Mouse (Mus musculus): ENCODE measurements around the gene Plcd3. TPM values are rescaled to one million over a fixed set of nuclear protein-coding genes. Genes with fewer than 3 reads are reported as not detected.
A peak's percentile ranks its signal among the peaks of the same experiment; 100 is the strongest.

Plcd3 gene
- total and polyA plus RNA-seq, 3 experiments: 7.1 to 24.3 (median 11.3) TPM

DNA sequence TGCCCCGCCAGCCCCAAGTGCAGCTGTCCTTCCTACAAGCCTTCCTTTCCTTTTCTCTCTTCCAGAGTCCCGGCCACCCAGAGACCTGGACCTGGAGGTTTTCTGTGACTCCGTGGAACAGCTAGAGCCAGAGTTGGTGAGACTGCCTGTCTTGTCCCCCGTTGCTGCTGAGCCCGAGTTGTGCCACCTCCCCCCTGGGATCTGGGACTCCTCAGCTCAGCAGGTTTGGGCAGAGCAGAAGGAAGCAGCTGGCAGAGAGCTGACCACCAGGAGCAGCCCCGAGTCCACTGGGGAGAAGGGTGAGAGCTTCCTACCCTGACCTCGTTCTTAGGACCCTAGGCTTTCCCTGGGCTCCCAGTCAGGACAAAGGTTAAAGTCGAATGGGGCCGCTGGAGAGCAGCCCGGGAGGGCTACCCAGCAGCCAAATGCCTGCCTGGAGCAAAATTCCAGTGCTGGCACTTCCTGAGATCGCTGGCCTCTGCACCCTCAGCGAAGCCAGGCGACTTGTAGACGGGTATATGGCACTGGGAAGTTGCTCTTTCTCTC lies 3.8 kb upstream of the Plcd3 start:
- peaks cover 29 to 49% of the 10 kb centered on the region in 2 experiments for H3K36me3 ChIP-seq (replicated peaks in 1 of 2; ENCODE audit: control insufficient read depth in 1 of 2, insufficient read depth in 1 of 2, low read length in 1 of 2)
- TF ChIP-seq CHD1 (IDR thresholded peaks at IDR 0.05; ENCODE audit: low read depth, low read length) (no peak), GABPA (IDR thresholded peaks at IDR 0.05; ENCODE audit: insufficient replicate concordance, low read depth, low read length) (no peak), MYC (IDR thresholded peaks at IDR 0.05; ENCODE audit: low read depth, low read length) (no peak), IRF4 (IDR thresholded peaks at IDR 0.05; ENCODE audit: low read depth, low read length) (no peak), TBP (conservative IDR thresholded peaks at IDR 0.05; ENCODE audit: low read depth, low read length) (no peak), EP300 (IDR thresholded peaks at IDR 0.05; ENCODE audit: low read length) (no peak), MAX (IDR thresholded peaks at IDR 0.05; ENCODE audit: low read length) (no peak), ZNF384 (IDR thresholded peaks at IDR 0.05; ENCODE audit: low read depth, low read length) (no peak), MEF2A (IDR thresholded peaks at IDR 0.05; ENCODE audit: borderline replicate concordance, low read depth, low read length) (no peak), BHLHE40 (IDR thresholded peaks at IDR 0.05; ENCODE audit: low read depth, low read length) (no peak)
- H3K4me2 ChIP-seq (ENCODE audit: insufficient read depth, low read depth, poor library complexity, severe bottlenecking): no peak overlapping the region
- H3K9ac ChIP-seq (ENCODE audit: insufficient read depth, low read depth): no peak overlapping the region
- H3K4me3 ChIP-seq (replicated peaks in 1 of 3; ENCODE audit: low read depth in 2 of 3, low read length in 2 of 3, poor library complexity in 1 of 3): peak overlapping the region in 1 of 3 experiments; percentile 61
- no peak for DNase-seq (ENCODE audit: extremely low read depth)
- H3K27ac ChIP-seq (ENCODE audit: insufficient read depth, low read depth): no peak overlapping the region
- peaks cover 18% of the 10 kb centered on the region for H3K79me2 ChIP-seq (replicated peaks; ENCODE audit: control insufficient read depth, extremely low read depth, insufficient read depth, poor library complexity, severe bottlenecking)
- dilution Hi-C loops (cut with MboI; ENCODE audit: extremely low pct_ligation_motif_present, extremely low pct_unique_long_range_greater_than_20kb, low sequenced_read_pairs) (no loop called here), in situ Hi-C loops (cut with MboI; ENCODE audit: low pct_ligation_motif_present, low pct_unique_long_range_greater_than_20kb, low sequenced_read_pairs) (no loop called here)
- H3K9me3 ChIP-seq (replicated peaks; ENCODE audit: low read length): no peaks in the 10 kb centered on the region
- H3K4me1 ChIP-seq (ENCODE audit: control insufficient read depth in 1 of 2, insufficient read depth in 2 of 2): peaks cover 17 to 52% of the 10 kb centered on the region in 2 experiments
- H3K27me3 ChIP-seq (replicated peaks): peaks cover 6% of the 10 kb centered on the region

- peaks cover 6% of the 10 kb centered on the region for H3K27me3 ChIP-seq (replicated peaks)
- DNase-seq (ENCODE audit: extremely low read depth): peak; percentile 82
- peak overlapping the region; percentile 54 for H3K4me2 ChIP-seq (ENCODE audit: insufficient read depth, low read depth, poor library complexity, severe bottlenecking)
- H3K4me3 ChIP-seq (replicated peaks in 1 of 3; ENCODE audit: low read depth in 2 of 3, low read length in 2 of 3, poor library complexity in 1 of 3): peak overlapping the region in 2 of 3 experiments; percentile 24 to 61
- in situ Hi-C loops (cut with MboI; ENCODE audit: low pct_ligation_motif_present, low pct_unique_long_range_greater_than_20kb, low sequenced_read_pairs): loop anchor here (5.0 kb wide), 2 partner anchors 53 to 223 kb away; no protein-coding TSS in a partner anchor
- dilution Hi-C loops (cut with MboI; ENCODE audit: extremely low pct_ligation_motif_present, extremely low pct_unique_long_range_greater_than_20kb, low sequenced_read_pairs): no loop called here
- peak overlapping the region; percentile 73; the same call in 1 of the 2 replicates for H3K9ac ChIP-seq (ENCODE audit: insufficient read depth, low read depth)
- H3K27ac ChIP-seq (ENCODE audit: insufficient read depth, low read depth): peak overlapping the region; percentile 38; the same call in 1 of the 2 replicates
- TF ChIP-seq SIN3A (IDR thresholded peaks at IDR 0.05; ENCODE audit: low read length) (peak; percentile 63; the same call in 1 of the 2 replicates), IRF4 (IDR thresholded peaks at IDR 0.05; ENCODE audit: low read depth, low read length) (0 out of 2 replicates have a peak, but pooled peaks have one; percentile 7), HCFC1 (IDR thresholded peaks at IDR 0.05; ENCODE audit: low read depth, low read length) (peak; percentile 62), NRF1 (IDR thresholded peaks at IDR 0.05; ENCODE audit: low read depth, low read length) (no peak)
- no peaks in the 10 kb centered on the region for H3K9me3 ChIP-seq (replicated peaks; ENCODE audit: low read length)
- peaks cover 28 to 50% of the 10 kb centered on the region in 2 experiments for H3K36me3 ChIP-seq (replicated peaks in 1 of 2; ENCODE audit: control insufficient read depth in 1 of 2, insufficient read depth in 1 of 2, low read length in 1 of 2)
- peaks cover 26% of the 10 kb centered on the region for H3K79me2 ChIP-seq (replicated peaks; ENCODE audit: control insufficient read depth, extremely low read depth, insufficient read depth, poor library complexity, severe bottlenecking)
- H3K4me1 ChIP-seq (ENCODE audit: control insufficient read depth in 1 of 2, insufficient read depth in 2 of 2): peaks cover 25 to 60% of the 10 kb centered on the region in 2 experiments
These were observed 3.0 kb upstream of the Plcd3 start for GRCm38 (mm10) chr11:103104469-103104868.

Measured in CH12.LX (cell line).